Mouse (Mus musculus): ENCODE measurements at regions not wholly inside any gene's neighbourhood (a gene's known extent, or its start where the extent isn't known, plus 50 kb on each side); places are given as distances from the start of the nearest gene placed in this dataset.

DNA sequence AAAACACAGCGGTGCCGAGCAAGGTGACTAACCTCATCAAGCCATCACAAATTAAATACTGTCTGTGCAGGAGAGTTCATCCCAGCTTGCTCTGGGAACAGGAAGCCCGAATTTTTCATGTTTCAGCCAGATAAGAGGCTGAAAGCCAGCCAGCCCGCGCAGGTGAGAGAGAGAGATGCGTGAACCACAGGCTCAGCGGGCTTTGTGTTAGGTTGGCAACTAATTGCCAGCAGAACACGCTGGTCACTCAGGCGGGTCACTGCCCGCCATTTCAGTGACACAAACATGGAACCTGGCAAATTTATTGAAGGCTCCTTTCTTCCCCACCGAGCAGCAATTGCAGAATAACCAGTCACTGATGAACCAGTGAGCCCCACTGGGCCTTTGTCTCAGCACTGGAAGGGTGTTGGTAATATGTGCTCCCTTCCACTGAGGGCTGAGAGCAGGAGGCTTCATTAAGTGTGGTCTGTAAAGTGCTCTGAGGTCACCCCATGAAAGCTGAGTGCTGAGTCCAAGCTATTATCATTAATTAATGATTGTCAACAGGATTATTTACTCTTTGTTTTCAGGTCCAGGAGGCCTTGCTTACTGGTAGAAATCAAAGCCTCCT, 282.6 kb upstream of the Kirrel3 start:
- no peak overlapping the region for H3K27ac ChIP-seq (ENCODE audit: low read depth)
- DNase-seq (no peak), ATAC-seq (ENCODE audit: insufficient read depth) (no peak)
- H3K4me3 ChIP-seq (ENCODE audit: low read depth, low read length) = no peak overlapping the region
- H3K4me2 ChIP-seq = no peak overlapping the region
- H3K4me1 ChIP-seq (ENCODE audit: insufficient read depth) = no peaks in the 10 kb centered on the region; the same call in 1 of the 2 replicates
- H3K9me3 ChIP-seq (ENCODE audit: low read depth, low read length) = no peaks in the 10 kb centered on the region
- no peaks in the 10 kb centered on the region for H3K36me3 ChIP-seq (ENCODE audit: insufficient read depth)
- TF ChIP-seq CTCF (IDR thresholded peaks at IDR 0.05; ENCODE audit: low read depth) = no peak
- no peak overlapping the region for H3K9ac ChIP-seq
- WGBS = 29% methylated on average over 11 of the region's 11 CpGs
- no peaks in the 10 kb centered on the region for H3K27me3 ChIP-seq (ENCODE audit: insufficient read depth, low read length)

DNA sequence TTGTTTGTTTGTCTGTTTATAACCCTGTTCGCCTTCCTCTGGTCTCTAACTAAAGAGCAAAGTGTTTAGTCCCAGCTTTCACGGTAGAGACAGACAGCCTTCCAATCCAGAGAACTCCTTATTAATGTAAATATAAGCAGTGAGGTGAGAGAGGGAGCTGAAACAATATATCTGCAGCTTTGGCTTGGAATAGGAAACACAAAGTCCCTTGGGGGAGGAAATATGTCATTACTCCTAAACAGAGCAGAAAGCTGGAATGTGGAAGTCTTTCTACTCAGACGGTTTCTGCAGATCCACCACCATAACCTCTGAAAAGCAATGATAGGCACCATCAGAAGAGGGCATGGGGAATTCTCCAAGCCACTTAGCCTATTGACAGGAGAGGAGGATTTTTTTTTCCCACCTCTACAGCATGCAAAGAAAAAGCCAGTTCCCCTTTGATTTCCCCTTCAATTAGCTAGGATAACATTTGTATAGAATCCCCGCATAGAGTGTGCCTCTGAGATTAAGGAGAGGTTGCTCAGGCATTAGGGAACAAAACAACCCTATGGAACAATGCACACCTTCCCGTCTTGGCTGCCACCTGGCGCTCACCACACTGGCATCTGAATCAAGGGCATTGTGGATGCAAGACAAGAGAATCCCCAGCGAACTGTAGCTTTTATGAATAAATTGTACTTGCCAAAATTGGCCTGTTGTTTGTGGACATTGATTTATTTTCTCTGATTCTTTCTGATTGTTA, 281.9 kb upstream of the Kirrel3 start:
- TF ChIP-seq CTCF (IDR thresholded peaks at IDR 0.05; ENCODE audit: low read depth) = no peak
- H3K27me3 ChIP-seq (ENCODE audit: insufficient read depth, low read length) = no peaks in the 10 kb centered on the region
- no peaks in the 10 kb centered on the region; the same call in 1 of the 2 replicates for H3K4me1 ChIP-seq (ENCODE audit: insufficient read depth)
- no peaks in the 10 kb centered on the region for H3K36me3 ChIP-seq (ENCODE audit: insufficient read depth)
- DNase-seq = peak; percentile 2
- no peak overlapping the region for H3K4me2 ChIP-seq
- H3K27ac ChIP-seq (ENCODE audit: low read depth) = no peak overlapping the region
- 32% methylated on average over 7 of the region's 7 CpGs for WGBS
- H3K4me3 ChIP-seq (ENCODE audit: low read depth, low read length) = no peak overlapping the region
- H3K9me3 ChIP-seq (ENCODE audit: low read depth, low read length) = no peaks in the 10 kb centered on the region
- no peak overlapping the region for H3K9ac ChIP-seq
- ATAC-seq (ENCODE audit: insufficient read depth) = no peak

DNA sequence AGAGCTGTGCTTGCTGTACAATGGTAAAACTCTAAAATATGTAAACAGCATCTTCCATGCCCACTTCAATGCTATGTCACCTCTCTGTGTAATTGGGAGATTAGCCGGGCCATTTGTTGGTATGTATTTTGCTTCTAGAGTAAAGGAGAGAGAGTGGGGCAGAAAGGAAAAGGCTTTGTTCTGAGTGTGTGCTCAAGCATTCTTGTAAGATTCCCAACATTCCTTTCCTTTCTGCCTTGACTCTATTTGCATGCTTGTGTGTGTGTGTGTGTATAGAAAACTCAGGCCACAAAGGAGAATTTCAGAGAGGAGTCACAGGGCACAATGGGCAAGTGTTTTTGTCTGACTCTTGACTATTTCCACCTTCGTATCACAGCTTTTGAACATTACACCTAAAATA, 281.2 kb upstream of the Kirrel3 start:
- ATAC-seq (ENCODE audit: insufficient read depth) (peak; percentile 77), DNase-seq (peak; percentile 34)
- Histone ChIP-seq H3K4me3 (ENCODE audit: low read depth, low read length) (no peak overlapping the region), H3K27ac (ENCODE audit: low read depth) (no peak overlapping the region), H3K27me3 (ENCODE audit: insufficient read depth, low read length) (no peaks in the 10 kb centered on the region), H3K4me1 (ENCODE audit: insufficient read depth) (no peaks in the 10 kb centered on the region; the same call in 1 of the 2 replicates), H3K9me3 (ENCODE audit: low read depth, low read length) (no peaks in the 10 kb centered on the region), H3K36me3 (ENCODE audit: insufficient read depth) (no peaks in the 10 kb centered on the region), H3K4me2 (no peak overlapping the region), H3K9ac (no peak overlapping the region)
- no peak for TF ChIP-seq CTCF (IDR thresholded peaks at IDR 0.05; ENCODE audit: low read depth)
- 49% methylated on average over 2 of the region's 2 CpGs for WGBS

DNA sequence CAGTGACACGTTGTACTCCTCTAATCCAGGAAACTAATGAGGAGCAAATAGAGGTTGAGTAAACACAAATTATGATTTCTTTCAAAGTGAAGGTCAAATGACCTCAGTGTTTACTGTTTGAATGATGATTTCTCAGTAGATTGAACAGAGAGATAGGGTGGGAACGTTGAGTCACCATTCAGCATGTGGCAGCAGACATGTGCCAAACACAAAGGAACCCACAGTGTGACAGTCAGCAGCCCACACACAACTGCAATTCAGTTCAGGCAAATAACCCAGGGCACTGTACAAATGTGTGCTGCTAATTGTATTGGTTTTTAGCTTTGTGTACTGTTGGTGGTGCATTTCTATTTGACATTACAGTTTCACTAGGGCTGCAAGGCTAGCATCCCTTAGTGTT, 254.1 kb upstream of the Kirrel3 start:
- 9% methylated on average over 2 of the region's 2 CpGs for WGBS
- Histone ChIP-seq H3K27ac (ENCODE audit: low read depth) (no peak overlapping the region), H3K4me1 (ENCODE audit: insufficient read depth) (no peaks in the 10 kb centered on the region), H3K9ac (no peak overlapping the region), H3K27me3 (ENCODE audit: insufficient read depth, low read length) (no peaks in the 10 kb centered on the region), H3K4me2 (no peak overlapping the region), H3K9me3 (ENCODE audit: low read depth, low read length) (no peaks in the 10 kb centered on the region), H3K36me3 (ENCODE audit: insufficient read depth) (no peaks in the 10 kb centered on the region), H3K4me3 (ENCODE audit: low read depth, low read length) (no peak overlapping the region)
- TF ChIP-seq CTCF (IDR thresholded peaks at IDR 0.05; ENCODE audit: low read depth) = no peak
- DNase-seq (no peak), ATAC-seq (ENCODE audit: insufficient read depth) (no peak)

DNA sequence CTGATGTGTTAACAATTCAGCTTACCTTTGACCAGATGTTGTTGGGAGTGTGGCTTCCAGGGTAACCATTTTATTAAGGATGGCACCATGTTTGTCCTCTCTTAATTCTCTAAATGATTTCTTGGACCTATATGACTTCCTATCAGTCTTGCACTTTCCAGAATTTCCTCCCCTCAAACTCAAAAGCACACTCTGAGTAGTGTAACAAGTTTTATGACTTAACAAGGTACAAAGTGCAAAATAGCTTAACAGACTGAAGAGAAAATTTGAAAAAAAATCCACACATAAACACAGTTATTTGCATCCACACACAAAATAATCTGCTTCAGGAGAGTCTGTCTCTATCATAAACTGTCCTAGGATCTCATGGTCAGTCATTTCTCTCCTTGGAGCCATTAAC, 251.0 kb upstream of the Kirrel3 start:
- Histone ChIP-seq H3K4me1 (ENCODE audit: insufficient read depth) (no peaks in the 10 kb centered on the region), H3K9me3 (ENCODE audit: low read depth, low read length) (no peaks in the 10 kb centered on the region), H3K9ac (no peak overlapping the region), H3K4me3 (ENCODE audit: low read depth, low read length) (no peak overlapping the region), H3K4me2 (no peak overlapping the region), H3K27ac (ENCODE audit: low read depth) (no peak overlapping the region), H3K36me3 (ENCODE audit: insufficient read depth) (no peaks in the 10 kb centered on the region), H3K27me3 (ENCODE audit: insufficient read depth, low read length) (no peaks in the 10 kb centered on the region)
- ATAC-seq (ENCODE audit: insufficient read depth) = no peak
- no peak for DNase-seq
- no peak for TF ChIP-seq CTCF (IDR thresholded peaks at IDR 0.05; ENCODE audit: low read depth)

DNA sequence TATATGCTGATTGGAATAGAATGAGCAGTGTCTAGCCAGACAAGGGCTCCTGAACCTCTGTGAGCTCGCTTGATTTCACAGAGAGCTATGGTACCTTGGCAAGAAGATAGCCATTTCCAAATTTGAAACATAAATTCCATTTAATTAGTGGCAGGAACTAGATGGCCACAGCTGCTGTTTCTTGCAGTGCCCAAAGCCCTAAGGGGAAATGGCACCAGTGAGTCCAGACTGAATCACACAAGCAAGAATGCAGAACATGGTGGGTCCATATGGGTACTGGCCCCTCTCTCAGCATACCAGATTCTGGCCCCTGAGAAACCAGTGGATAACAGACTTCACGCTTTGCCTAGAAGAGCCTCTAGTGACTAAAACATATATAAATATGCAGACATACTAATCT, 246.2 kb upstream of the Kirrel3 start:
- 83% methylated on average over 2 of the region's 2 CpGs for WGBS
- no peak for ATAC-seq (ENCODE audit: insufficient read depth)
- TF ChIP-seq CTCF (IDR thresholded peaks at IDR 0.05; ENCODE audit: low read depth) = no peak

DNA sequence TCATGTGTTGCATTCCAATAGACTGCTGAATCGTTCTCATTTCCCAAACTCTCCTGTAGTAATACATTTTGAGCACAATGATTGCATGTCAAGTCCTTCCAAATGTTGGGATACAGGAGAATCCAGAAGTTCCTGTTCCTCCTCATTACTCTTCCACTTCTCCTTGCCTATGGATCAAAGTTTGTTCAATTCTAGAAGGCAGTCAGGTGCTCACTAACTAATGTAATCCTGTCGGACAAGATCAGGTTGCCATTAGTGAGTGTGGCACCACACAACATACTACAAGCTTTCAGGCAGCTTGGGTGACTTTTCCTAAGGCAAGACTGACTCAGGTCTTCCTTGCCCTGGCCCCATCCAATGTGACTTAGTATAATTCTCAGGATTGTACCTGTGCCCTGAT, 242.0 kb upstream of the Kirrel3 start:
- TF ChIP-seq CTCF (IDR thresholded peaks at IDR 0.05; ENCODE audit: low read depth) = no peak
- ATAC-seq (ENCODE audit: insufficient read depth) (no peak), DNase-seq (no peak)
- Histone ChIP-seq H3K4me3 (ENCODE audit: low read depth, low read length) (no peak overlapping the region), H3K4me1 (ENCODE audit: insufficient read depth) (no peaks in the 10 kb centered on the region), H3K9me3 (ENCODE audit: low read depth, low read length) (no peaks in the 10 kb centered on the region), H3K4me2 (no peak overlapping the region), H3K27ac (ENCODE audit: low read depth) (no peak overlapping the region), H3K36me3 (ENCODE audit: insufficient read depth) (no peaks in the 10 kb centered on the region), H3K27me3 (ENCODE audit: insufficient read depth, low read length) (no peaks in the 10 kb centered on the region), H3K9ac (no peak overlapping the region)
- WGBS = 68% methylated on average over 2 of the region's 2 CpGs

More for the DNA sequence above, 246.2 kb upstream of the Kirrel3 start:
- no peaks in the 10 kb centered on the region for H3K36me3 ChIP-seq (ENCODE audit: insufficient read depth)
- no peak for DNase-seq
- H3K27ac ChIP-seq (ENCODE audit: low read depth) = no peak overlapping the region
- no peak overlapping the region for H3K4me2 ChIP-seq
- H3K4me1 ChIP-seq (ENCODE audit: insufficient read depth) = no peaks in the 10 kb centered on the region
- no peak overlapping the region for H3K9ac ChIP-seq
- H3K4me3 ChIP-seq (ENCODE audit: low read depth, low read length) = no peak overlapping the region
- no peaks in the 10 kb centered on the region for H3K27me3 ChIP-seq (ENCODE audit: insufficient read depth, low read length)
- H3K9me3 ChIP-seq (ENCODE audit: low read depth, low read length) = no peaks in the 10 kb centered on the region

All from lung, embryonic 14.5 days (tissue).